Mouse (Mus musculus): ENCODE measurements at regions not wholly inside any gene's neighbourhood (a gene's known extent, or its start where the extent isn't known, plus 50 kb on each side); places are given as distances from the start of the nearest gene placed in this dataset.
A peak's percentile ranks its signal among the peaks of the same experiment; 100 is the strongest.

GRCm38 (mm10) chr2:30718741-30719381 lies 84.6 kb downstream of the 1700001O22Rik start:
- TF ChIP-seq ELF1 (IDR thresholded peaks at IDR 0.05; ENCODE audit: low read depth, low read length) (no peak), E2F4 (IDR thresholded peaks at IDR 0.05; ENCODE audit: insufficient replicate concordance, low read depth, low read length) (no peak), JUND (conservative IDR thresholded peaks at IDR 0.05; ENCODE audit: low read depth, low read length) (no peak), MAX (IDR thresholded peaks at IDR 0.05; ENCODE audit: low read length) (no peak), SIN3A (IDR thresholded peaks at IDR 0.05; ENCODE audit: low read length) (no peak), POLR2AphosphoS2 (IDR thresholded peaks at IDR 0.05; ENCODE audit: low read depth, low read length) (no peak), CTCF (conservative IDR thresholded peaks at IDR 0.05 in 1 of 2, IDR thresholded peaks at IDR 0.05 in 1 of 2; ENCODE audit: low read depth in 2 of 2, low read length in 2 of 2) (no peak), IRF4 (IDR thresholded peaks at IDR 0.05; ENCODE audit: low read depth, low read length) (no peak)

GRCm38 (mm10) chr2:30718329-30718675 lies 85.2 kb downstream of the 1700001O22Rik start:
- in situ Hi-C loops (cut with MboI; ENCODE audit: low pct_ligation_motif_present, low pct_unique_long_range_greater_than_20kb, low sequenced_read_pairs), result loop anchor here (10.0 kb wide), 1 partner anchor 254 kb away; no protein-coding TSS in a partner anchor
- Histone ChIP-seq H3K9ac (ENCODE audit: insufficient read depth, low read depth) (no peak overlapping the region), H3K79me2 (replicated peaks; ENCODE audit: control insufficient read depth, extremely low read depth, insufficient read depth, poor library complexity, severe bottlenecking) (no peaks in the 10 kb centered on the region), H3K4me3 (replicated peaks in 1 of 3; ENCODE audit: low read depth in 2 of 3, low read length in 2 of 3, poor library complexity in 1 of 3) (no peak overlapping the region), H3K27me3 (replicated peaks) (peaks cover 24% of the 10 kb centered on the region), H3K36me3 (replicated peaks in 1 of 2; ENCODE audit: control insufficient read depth in 1 of 2, insufficient read depth in 1 of 2, low read length in 1 of 2) (no peaks in the 10 kb centered on the region), H3K9me3 (replicated peaks; ENCODE audit: low read length) (no peaks in the 10 kb centered on the region), H3K4me1 (ENCODE audit: control insufficient read depth in 1 of 2, insufficient read depth in 2 of 2) (peaks cover 10 to 32% of the 10 kb centered on the region in 2 experiments), H3K27ac (ENCODE audit: insufficient read depth, low read depth) (no peak overlapping the region), H3K4me2 (ENCODE audit: insufficient read depth, low read depth, poor library complexity, severe bottlenecking) (no peak overlapping the region)
- dilution Hi-C loops (cut with MboI; ENCODE audit: extremely low pct_ligation_motif_present, extremely low pct_unique_long_range_greater_than_20kb, low sequenced_read_pairs), result no loop called here
- TF ChIP-seq MAFK (IDR thresholded peaks at IDR 0.05; ENCODE audit: insufficient replicate concordance, low read length) (no peak), SMC3 (IDR thresholded peaks at IDR 0.05; ENCODE audit: low read depth, low read length) (peak; percentile 45), UBTF (IDR thresholded peaks at IDR 0.05; ENCODE audit: low read depth, low read length) (no peak), CTCF (conservative IDR thresholded peaks at IDR 0.05 in 1 of 2, IDR thresholded peaks at IDR 0.05 in 1 of 2; ENCODE audit: low read depth in 2 of 2, low read length in 2 of 2) (peak in 1 of 2 experiments; percentile 39; a peak in 2 of 4 replicates), NRF1 (IDR thresholded peaks at IDR 0.05; ENCODE audit: low read depth, low read length) (0 out of 2 replicates have a peak, but pooled peaks have one; percentile 17), RAD21 (IDR thresholded peaks at IDR 0.05; ENCODE audit: low read depth, low read length) (peak; percentile 53)
- DNase-seq (ENCODE audit: extremely low read depth), result peak; percentile 57

More at GRCm38 (mm10) chr2:30718741-30719381, 84.6 kb downstream of the 1700001O22Rik start:
- in situ Hi-C loops (cut with MboI; ENCODE audit: low pct_ligation_motif_present, low pct_unique_long_range_greater_than_20kb, low sequenced_read_pairs) (loop anchor here (10.0 kb wide), 1 partner anchor 254 kb away; no protein-coding TSS in a partner anchor), dilution Hi-C loops (cut with MboI; ENCODE audit: extremely low pct_ligation_motif_present, extremely low pct_unique_long_range_greater_than_20kb, low sequenced_read_pairs) (no loop called here)
- peaks cover 21% of the 10 kb centered on the region for H3K27me3 ChIP-seq (replicated peaks)
- no peak for DNase-seq (ENCODE audit: extremely low read depth)
- H3K9ac ChIP-seq (ENCODE audit: insufficient read depth, low read depth), result no peak overlapping the region
- H3K4me2 ChIP-seq (ENCODE audit: insufficient read depth, low read depth, poor library complexity, severe bottlenecking), result no peak overlapping the region
- H3K36me3 ChIP-seq (replicated peaks in 1 of 2; ENCODE audit: control insufficient read depth in 1 of 2, insufficient read depth in 1 of 2, low read length in 1 of 2), result no peaks in the 10 kb centered on the region
- no peaks in the 10 kb centered on the region for H3K9me3 ChIP-seq (replicated peaks; ENCODE audit: low read length)
- H3K27ac ChIP-seq (ENCODE audit: insufficient read depth, low read depth), result no peak overlapping the region
- H3K4me3 ChIP-seq (replicated peaks in 1 of 3; ENCODE audit: low read depth in 2 of 3, low read length in 2 of 3, poor library complexity in 1 of 3), result no peak overlapping the region
- peaks cover 13 to 36% of the 10 kb centered on the region in 2 experiments for H3K4me1 ChIP-seq (ENCODE audit: control insufficient read depth in 1 of 2, insufficient read depth in 2 of 2)
- H3K79me2 ChIP-seq (replicated peaks; ENCODE audit: control insufficient read depth, extremely low read depth, insufficient read depth, poor library complexity, severe bottlenecking), result no peaks in the 10 kb centered on the region

All from CH12.LX (cell line).